In genomic region chr6:73371866-73372265, GRCm38 (mm10) we compare ENCODE assay signal across 18 mouse cellular contexts.
"Had no signal": no experiment of that assay in that cellular context is flagged by ENCODE, and none has a peak within 500 bp of the region (broad histone marks: within the 10 kb centered on the region; RNA-seq: fewer than 3 reads in every experiment).

No protein-coding gene starts in this region.

- DNase-seq: lung, adult 18-20 months; lung, embryonic 14.5 days; lung, postnatal 10 days; lung, postnatal 4 days; midbrain, embryonic 14.5 days; retina, postnatal 1 day; right cerebral cortex, adult 18-20 months; right cerebral cortex, postnatal 25 days; right cerebral cortex, postnatal 4 days; spleen, adult 18-20 months; thymus, adult 18-20 months; thymus, postnatal 14 days; thymus, postnatal 36 days had no signal

- H3K4me3 ChIP-seq: midbrain, embryonic 10.5 days; midbrain, embryonic 12.5 days; myocyte; neural tube, embryonic 13.5 days; neural tube, embryonic 15.5 days had no signal

- H3K27ac ChIP-seq: midbrain, embryonic 10.5 days; midbrain, embryonic 12.5 days; neural tube, embryonic 13.5 days; neural tube, embryonic 15.5 days had no signal

- H3K27me3 ChIP-seq: neural tube, embryonic 15.5 days had no signal
